Mouse (Mus musculus) naive thymus-derived CD4-positive, alpha-beta T cell, adult 2 months (primary cell): Measurements from ENCODE around the gene Rnf224.

ENCODE experiments used
- DNase-seq: peaks from one replicate; pipeline ENCODE4 v3.0.0-alpha.2; 2011; ENCODE audit warnings: low read depth

Rnf224 gene

GRCm38 (mm10) chr2:25225811-25226379 is 10.7 kb downstream of the Rnf224 start:
- DNase-seq: no peak

GRCm38 (mm10) chr2:25224766-25225752 is 11.5 kb downstream of the Rnf224 start:
- DNase-seq: peak; percentile 99

GRCm38 (mm10) chr2:25224492-25224765 is 12.2 kb downstream of the Rnf224 start, which contains the start of gene Tubb4b:
Gene Tubb4b, minus strand, starts transcription at chr2:25224702.
- no peak for DNase-seq

- no peak for DNase-seq
Observed at GRCm38 (mm10) chr2:25223681-25224491, 12.7 kb downstream of the Rnf224 start.

GRCm38 (mm10) chr2:25221331-25221772 is 15.2 kb downstream of the Rnf224 start:
- DNase-seq: no peak

GRCm38 (mm10) chr2:25218445-25218844 is 18.1 kb downstream of the Rnf224 start, which contains the start of gene Fam166a:
Gene Fam166a, plus strand, starts transcription at chr2:25218745.
- no peak for DNase-seq

- DNase-seq: no peak
Observed at GRCm38 (mm10) chr2:25217666-25218065, 18.9 kb downstream of the Rnf224 start.

GRCm38 (mm10) chr2:25214444-25214843 is 22.1 kb downstream of the Rnf224 start, which contains the start of gene Stpg3:
Gene Stpg3, minus strand, starts transcription at chr2:25214637.
- no peak for DNase-seq

- DNase-seq: no peak
Observed at GRCm38 (mm10) chr2:25213266-25213865, 23.2 kb downstream of the Rnf224 start.

- peak; percentile 86 for DNase-seq
Observed at GRCm38 (mm10) chr2:25211121-25211670, 25.4 kb downstream of the Rnf224 start, which contains the start of gene Nelfb. Gene Nelfb, minus strand, starts transcription at chr2:25211489.

GRCm38 (mm10) chr2:25210686-25211085 is 25.9 kb downstream of the Rnf224 start:
- DNase-seq: no peak

GRCm38 (mm10) chr2:25207593-25207992 is 29.0 kb downstream of the Rnf224 start:
- DNase-seq: no peak

GRCm38 (mm10) chr2:25203631-25204214 is 32.9 kb downstream of the Rnf224 start:
- DNase-seq: no peak

- no peak for DNase-seq
Observed at GRCm38 (mm10) chr2:25200631-25201030, 36.0 kb downstream of the Rnf224 start.

GRCm38 (mm10) chr2:25197946-25198345 is 38.6 kb downstream of the Rnf224 start:
- DNase-seq: no peak

GRCm38 (mm10) chr2:25197191-25197590 is 39.4 kb downstream of the Rnf224 start:
- DNase-seq: no peak

- peak; percentile 80 for DNase-seq
Observed at GRCm38 (mm10) chr2:25196172-25196954, 40.2 kb downstream of the Rnf224 start, which contains the start of gene Tor4a. Gene Tor4a, minus strand, starts transcription at chr2:25196886.

- DNase-seq: peak; percentile 73
Observed at GRCm38 (mm10) chr2:25195211-25196156, 41.1 kb downstream of the Rnf224 start.
